Mouse (Mus musculus) liver, adult 2 months (tissue): ENCODE data around the gene Elovl2. TPM values are rescaled to one million over a fixed set of nuclear protein-coding genes. Genes with fewer than 3 reads are reported as not detected.

ENCODE experiments used
- DNase-seq: peaks from one replicate; pipeline ENCODE4 v3.0.0-alpha.2; 2011; ENCODE audit warnings: low read depth, low spot score; ENCODE audit errors: extremely low read depth
- H3K27ac ChIP-seq: fragments of 200-500 bp; replicated peaks from 2 replicates; pipeline ENCODE4 v1.5.1; 2012; ENCODE audit warnings: low read depth, mild to moderate bottlenecking, control low read depth, inconsistent platforms, low read length; ENCODE audit not compliant: insufficient read depth
- H3K27me3 ChIP-seq: fragments of 200-500 bp; 2 replicates; pipeline ENCODE4 v1.6.1; 2012; ENCODE audit warnings: mild to moderate bottlenecking, moderate library complexity, low read length, inconsistent platforms; ENCODE audit not compliant: control insufficient read depth, insufficient read depth
- H3K36me3 ChIP-seq: fragments of 200-500 bp; 2 replicates; pipeline ENCODE4 v1.6.1; 2012; ENCODE audit warnings: low read length, inconsistent platforms; ENCODE audit not compliant: control insufficient read depth, insufficient read depth
- H3K4me1 ChIP-seq: fragments of 200-500 bp; 2 replicates; pipeline ENCODE4 v1.6.1; 2011; ENCODE audit warnings: low read length; ENCODE audit not compliant: control insufficient read depth, insufficient read depth
- H3K4me3 ChIP-seq: fragments of 200-500 bp; 2 replicates; pipeline ENCODE4 v1.5.1; 2011; ENCODE audit warnings: low read depth, mild to moderate bottlenecking, control low read depth, low read length, moderate library complexity; ENCODE audit not compliant: insufficient read depth
- H3K79me2 ChIP-seq: fragments of 200-500 bp; 2 replicates; pipeline ENCODE4 v1.6.1; 2012; ENCODE audit warnings: inconsistent platforms, mild to moderate bottlenecking, low read length, moderate library complexity; ENCODE audit not compliant: control insufficient read depth, insufficient read depth
- H3K9ac ChIP-seq: fragments of 200-500 bp; 2 replicates; pipeline ENCODE4 v1.6.1; 2012; ENCODE audit warnings: low read depth, mild to moderate bottlenecking, control low read depth, inconsistent platforms, low read length
- CTCF ChIP-seq: fragments of 200-500 bp; IDR thresholded peaks from 2 replicates; pipeline ENCODE4 v1.5.1; 2011; ENCODE audit warnings: low read depth, low read length, control low read depth
- POLR2A ChIP-seq: fragments of 200-500 bp; IDR thresholded peaks from 2 replicates; pipeline ENCODE4 v1.6.1; 2011; ENCODE audit warnings: low read length, control low read depth; ENCODE audit not compliant: insufficient read depth; ENCODE audit errors: extremely low read depth
- WGBS: fragments of 180-500 bp; shearing (Covaris S2); methylation state at CpG from one replicate; pipeline ENCODE4 v1.1.7; 2018; 5-methylcytosine and 5-hydroxymethylcytosine counted together
- polyA plus RNA-seq: library from polyadenylated mRNA; depleted of rRNA; stranded (reverse); fragments of >200 nt; gene quantifications from 2 replicates; pipeline ENCODE4 v1.2.3, GENCODE M21; 2012
- total RNA-seq: library from RNA; depleted of rRNA; stranded (reverse); fragments of >200 nt; gene quantifications from 2 replicates; pipeline ENCODE4 v1.2.3, GENCODE M21; 2014

Elovl2 gene
- total and polyA plus RNA-seq, 2 experiments = 182 to 287 TPM

DNA sequence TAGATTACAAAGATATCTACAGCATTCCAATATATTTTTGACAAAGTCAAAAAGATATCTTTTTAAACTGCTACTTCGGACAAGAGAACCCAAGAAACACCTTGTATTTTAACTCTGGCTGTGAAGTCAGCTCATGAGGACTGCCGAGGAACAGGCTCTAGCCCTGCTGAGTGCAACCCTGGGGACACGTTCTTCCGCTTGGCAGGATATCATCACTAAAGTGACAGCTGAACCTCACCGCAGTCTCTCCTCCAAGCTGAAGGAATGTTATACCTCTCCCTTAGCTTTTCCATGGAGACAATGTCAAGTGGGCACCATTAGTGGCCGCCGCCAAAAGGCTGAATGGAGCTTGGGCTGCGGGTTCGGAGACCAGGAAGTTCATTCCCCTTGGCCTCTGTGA is 16.5 kb downstream of the Elovl2 start:
- TF ChIP-seq POLR2A (no peak), CTCF (no peak)
- Histone ChIP-seq H3K9ac (no peak overlapping the region), H3K27me3 (no peaks in the 10 kb centered on the region), H3K27ac (no peak overlapping the region), H3K79me2 (peaks cover 44% of the 10 kb centered on the region), H3K36me3 (no peaks in the 10 kb centered on the region), H3K4me3 (no peak overlapping the region), H3K4me1 (peaks cover 63% of the 10 kb centered on the region)
- WGBS = 41% methylated on average over 9 of the region's 9 CpGs
- DNase-seq = no peak

DNA sequence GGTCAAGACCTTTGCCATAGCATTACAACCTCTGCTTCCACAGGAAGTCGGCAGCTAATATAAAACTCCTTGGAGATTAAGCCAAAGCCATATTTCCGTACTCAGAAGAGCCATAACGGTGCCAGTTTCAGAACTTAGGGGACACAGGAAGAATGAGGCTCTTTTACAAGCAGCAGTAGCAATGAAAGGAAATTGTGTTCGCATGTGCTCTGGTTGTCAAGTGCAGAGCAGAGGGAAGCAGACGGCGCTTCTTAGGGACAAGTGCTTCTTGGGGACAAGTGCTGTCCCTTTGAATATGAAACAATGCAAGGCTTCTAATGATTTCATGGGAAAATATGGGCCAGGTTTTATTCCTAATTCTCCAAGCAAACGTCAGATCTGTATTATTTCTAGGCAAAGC is 16.9 kb downstream of the Elovl2 start:
- Histone ChIP-seq H3K27ac (no peak overlapping the region; the same call in 1 of the 2 replicates), H3K4me3 (no peak overlapping the region), H3K27me3 (no peaks in the 10 kb centered on the region), H3K4me1 (peaks cover 60% of the 10 kb centered on the region), H3K9ac (0 out of 2 replicates have a peak overlapping the region, but pooled peaks have one; percentile 16), H3K79me2 (peaks cover 41% of the 10 kb centered on the region), H3K36me3 (no peaks in the 10 kb centered on the region)
- TF ChIP-seq CTCF (no peak), POLR2A (no peak)
- WGBS = 26% methylated on average over 7 of the region's 7 CpGs
- peak; percentile 69 for DNase-seq

DNA sequence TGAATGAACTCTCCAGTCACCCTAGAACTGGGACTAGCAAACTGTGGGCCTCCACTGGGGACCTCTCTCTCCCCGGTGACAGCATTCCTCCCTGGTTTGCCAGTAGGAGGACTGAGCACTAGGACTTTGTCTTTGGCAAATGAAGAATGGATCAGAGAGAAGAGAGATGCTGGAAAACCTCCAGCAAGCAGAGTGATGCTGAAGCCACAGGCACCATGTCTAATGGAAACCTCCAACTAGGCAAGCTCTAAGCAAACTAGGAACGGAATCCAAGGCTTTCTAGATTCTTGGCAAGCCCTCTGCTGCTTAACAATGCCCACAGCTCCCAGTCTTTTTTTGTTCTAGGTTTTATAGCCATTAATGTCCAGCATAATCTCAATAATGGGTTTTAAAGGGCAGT is 19.3 kb downstream of the Elovl2 start:
- peak overlapping the region; percentile 38; the same call in 1 of the 2 replicates for H3K27ac ChIP-seq
- WGBS = 28% methylated on average over 2 of the region's 2 CpGs
- H3K79me2 ChIP-seq = peaks cover 34% of the 10 kb centered on the region; the same call in 1 of the 2 replicates
- no peaks in the 10 kb centered on the region for H3K27me3 ChIP-seq
- TF ChIP-seq CTCF (no peak), POLR2A (no peak)
- peaks cover 65% of the 10 kb centered on the region for H3K4me1 ChIP-seq
- H3K9ac ChIP-seq = no peak overlapping the region
- H3K36me3 ChIP-seq = peaks cover 2% of the 10 kb centered on the region; the same call in 1 of the 2 replicates
- no peak overlapping the region for H3K4me3 ChIP-seq
- DNase-seq = peak; percentile 63

DNA sequence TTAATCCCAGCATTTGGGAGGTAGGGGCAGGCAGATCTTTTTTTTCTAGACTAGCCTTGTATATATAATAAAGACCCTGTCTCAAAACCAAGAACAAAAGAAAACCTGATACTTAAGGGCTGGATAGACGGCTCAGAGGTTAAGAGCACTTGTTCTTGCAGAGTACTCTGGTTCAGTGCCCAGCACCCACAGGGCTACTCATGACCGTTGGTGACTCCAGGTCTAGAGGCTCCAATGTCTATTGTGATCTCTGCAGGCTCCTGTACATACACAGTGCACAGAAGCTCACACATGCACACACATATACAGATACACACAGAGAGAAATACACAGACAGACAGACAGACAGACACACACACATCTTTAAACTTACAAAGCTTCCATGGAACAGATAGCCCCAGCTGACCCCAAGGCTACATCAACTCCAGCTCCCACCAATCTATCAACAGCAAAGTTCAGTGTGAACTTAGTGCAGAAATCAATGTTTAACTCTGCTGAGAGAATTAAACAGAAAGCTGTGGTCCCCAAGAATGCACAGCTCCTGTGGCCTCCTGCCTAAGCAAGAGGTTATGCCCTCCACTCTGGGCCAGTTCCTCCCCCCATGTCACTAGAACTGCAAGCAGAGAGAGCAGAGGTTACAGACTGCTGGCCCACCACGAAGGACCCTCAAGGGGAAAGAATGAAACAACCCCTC is 24.4 kb downstream of the Elovl2 start:
- H3K4me3 ChIP-seq = no peak overlapping the region
- DNase-seq = peak; percentile 95
- H3K79me2 ChIP-seq = peaks cover 14% of the 10 kb centered on the region; the same call in 1 of the 2 replicates
- peaks cover 52% of the 10 kb centered on the region for H3K4me1 ChIP-seq
- H3K36me3 ChIP-seq = peaks cover 34% of the 10 kb centered on the region
- WGBS = 18% methylated on average over 3 of the region's 3 CpGs
- no peak overlapping the region for H3K9ac ChIP-seq
- H3K27me3 ChIP-seq = no peaks in the 10 kb centered on the region
- TF ChIP-seq CTCF (no peak), POLR2A (no peak)
- peak overlapping the region; percentile 81 for H3K27ac ChIP-seq

DNA sequence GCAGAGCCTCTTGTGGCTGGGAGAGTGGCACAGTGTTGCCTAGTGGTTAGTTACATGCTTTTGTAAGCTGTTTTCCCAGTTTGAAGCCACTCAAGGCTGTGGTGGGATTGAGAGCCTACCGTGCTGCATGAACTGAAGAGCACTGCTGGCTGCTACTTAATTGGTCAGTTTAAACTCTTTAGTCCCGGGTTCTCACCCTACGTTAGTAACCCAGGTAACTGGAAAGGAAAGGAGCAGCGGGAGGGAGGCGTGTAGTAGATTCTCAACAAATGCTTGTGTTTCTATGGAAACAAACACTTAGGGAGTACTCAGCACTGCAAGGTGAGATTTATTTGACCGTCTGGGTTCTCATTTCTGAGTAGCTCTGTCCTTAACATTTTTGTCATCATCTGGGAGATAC is 32.3 kb downstream of the Elovl2 start:
- DNase-seq = no peak
- Histone ChIP-seq H3K4me3 (no peak overlapping the region), H3K4me1 (no peaks in the 10 kb centered on the region), H3K36me3 (peaks cover 87% of the 10 kb centered on the region), H3K9ac (no peak overlapping the region), H3K79me2 (no peaks in the 10 kb centered on the region), H3K27ac (no peak overlapping the region), H3K27me3 (no peaks in the 10 kb centered on the region)
- whole genome bisulfite sequencing = 90% methylated on average over 6 of the region's 6 CpGs
- TF ChIP-seq POLR2A = no peak
- no peak for TF ChIP-seq CTCF

DNA sequence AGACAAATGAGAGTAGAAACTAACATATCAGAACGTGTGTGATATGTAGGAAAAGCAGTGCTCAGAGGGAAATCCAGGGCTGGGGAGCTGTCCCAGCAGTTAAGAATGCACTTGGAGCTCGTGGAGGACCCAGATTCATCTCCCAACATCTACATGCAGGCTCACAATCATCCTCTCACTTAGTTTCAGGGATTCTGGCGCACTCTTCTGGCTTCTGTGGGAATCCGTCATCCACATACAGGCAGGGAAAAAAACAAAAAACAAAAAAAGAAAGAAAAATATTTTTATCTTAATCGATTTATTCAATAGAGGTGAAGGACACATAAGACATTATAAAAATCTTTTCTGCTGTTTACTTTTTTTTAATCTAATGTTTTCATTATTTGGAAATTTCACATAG is 61.8 kb downstream of the Elovl2 start:
- Histone ChIP-seq H3K36me3 (no peaks in the 10 kb centered on the region), H3K4me1 (no peaks in the 10 kb centered on the region), H3K4me3 (no peak overlapping the region), H3K27me3 (no peaks in the 10 kb centered on the region), H3K9ac (no peak overlapping the region), H3K79me2 (no peaks in the 10 kb centered on the region), H3K27ac (no peak overlapping the region)
- TF ChIP-seq POLR2A (no peak), CTCF (no peak)
- DNase-seq = no peak
- WGBS = 70% methylated on average over 5 of the region's 5 CpGs
